Mouse (Mus musculus) kidney, postnatal 10 days (tissue): ENCODE data around the gene Cfdp1.

Experiments
- DNase-seq: peaks from one replicate; pipeline ENCODE4 v3.0.0; 2021; ENCODE audit warnings: mixed read lengths

Cfdp1 gene

DNA sequence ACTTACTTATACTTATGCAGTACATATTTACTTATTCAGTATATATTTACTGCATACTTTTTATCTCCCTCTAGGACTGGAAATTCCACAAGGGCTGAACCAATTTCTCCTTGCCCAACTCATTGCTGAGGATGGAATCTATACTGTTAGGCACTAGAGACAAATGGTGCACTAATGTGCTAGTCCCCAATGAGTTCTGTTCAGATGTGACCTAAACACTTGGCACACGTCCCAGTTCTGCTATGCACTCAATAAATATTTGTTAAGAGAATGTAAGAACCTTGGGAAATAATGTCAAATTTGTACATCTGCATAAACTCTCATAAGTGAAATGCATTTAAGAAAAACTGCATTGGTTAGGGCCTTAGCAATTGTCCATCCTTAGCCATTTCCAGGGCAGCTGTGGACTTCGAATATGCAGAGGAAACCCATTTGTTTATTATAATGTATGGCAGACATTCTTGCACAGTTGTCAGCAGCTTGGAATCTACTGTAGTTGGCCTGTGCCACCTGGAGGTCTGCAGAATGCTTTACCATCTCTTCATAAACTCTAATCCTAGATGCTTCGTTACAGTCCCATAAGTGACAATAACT, 60.7 kb downstream of the Cfdp1 start:
- DNase-seq: no peak

DNA sequence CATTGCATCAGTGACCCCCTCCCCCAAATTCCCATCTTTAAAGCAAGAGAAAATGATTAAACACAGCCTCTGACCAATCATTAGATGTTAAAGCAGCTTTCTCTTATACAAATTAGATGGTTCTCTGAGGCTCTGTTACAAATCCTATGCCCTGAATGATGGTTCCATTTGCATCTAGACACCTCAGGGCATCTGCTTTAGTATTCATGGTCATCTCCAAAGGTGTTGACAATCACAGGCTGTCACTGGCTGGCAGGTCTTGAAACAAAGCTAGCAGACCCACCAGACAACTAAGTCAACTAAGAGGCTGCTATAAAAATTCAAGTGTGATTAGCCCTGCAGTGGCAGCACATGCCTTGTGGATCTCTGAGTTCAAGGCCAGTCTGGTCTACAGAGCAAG, 64.5 kb downstream of the Cfdp1 start:
- DNase-seq: no peak

DNA sequence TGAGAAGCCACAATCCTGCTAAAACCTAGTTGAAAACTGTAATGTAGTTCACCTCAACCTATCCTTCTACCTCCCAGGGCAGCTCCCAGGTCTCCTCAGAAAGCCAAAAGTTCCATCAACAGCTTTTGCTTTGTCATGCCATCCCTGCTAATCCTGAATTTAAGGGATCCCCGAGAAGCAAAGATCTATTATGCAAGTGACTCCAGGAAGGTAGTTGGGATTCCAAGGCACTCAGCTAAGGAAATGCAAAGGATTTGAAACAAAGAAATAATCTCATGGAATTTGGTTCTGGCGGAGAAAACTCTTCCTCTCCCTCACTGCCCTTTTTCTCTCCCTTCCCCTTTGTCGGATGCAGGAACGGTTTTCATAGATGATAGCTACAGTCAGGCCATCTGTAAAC, 64.9 kb downstream of the Cfdp1 start:
- DNase-seq: no peak

DNA sequence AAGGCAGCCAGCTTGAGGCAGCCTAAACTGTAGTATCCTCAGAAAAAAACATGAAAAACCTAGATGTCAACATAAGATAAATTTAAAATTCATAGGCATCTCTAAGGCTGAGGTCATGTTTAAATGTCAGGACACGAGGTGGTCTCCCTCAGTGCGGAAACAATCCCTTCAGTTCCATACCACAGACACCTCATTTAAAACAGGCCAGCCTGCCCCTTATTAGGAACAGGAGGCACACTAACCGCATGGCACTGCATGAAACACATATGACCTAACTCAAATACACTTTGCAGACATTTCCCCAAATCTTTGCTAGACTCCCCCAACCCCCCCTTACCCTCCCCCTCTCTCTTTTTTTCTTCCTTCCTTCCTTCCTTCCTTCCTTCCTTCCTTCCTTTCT, 65.6 kb downstream of the Cfdp1 start:
- no peak for DNase-seq

DNA sequence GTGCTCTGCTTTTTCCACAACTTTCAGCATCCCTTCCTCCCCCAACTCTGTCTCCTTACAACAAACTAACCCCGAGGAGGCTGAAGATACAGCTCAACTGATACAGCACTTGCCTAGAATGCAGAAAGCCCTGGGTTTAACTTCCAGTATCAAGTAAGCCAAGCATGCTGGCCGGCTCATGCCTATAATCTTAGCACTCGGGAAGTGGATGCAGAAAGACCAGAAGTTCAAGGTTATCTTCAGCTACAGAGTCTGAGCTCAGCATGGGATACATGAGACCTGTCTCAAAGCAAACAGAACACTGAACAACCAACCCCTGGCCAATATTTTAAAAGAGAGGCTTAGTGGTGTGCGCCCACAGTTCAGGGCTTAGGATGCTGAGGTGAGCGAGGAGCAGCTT, 66.0 kb downstream of the Cfdp1 start:
- DNase-seq: no peak

DNA sequence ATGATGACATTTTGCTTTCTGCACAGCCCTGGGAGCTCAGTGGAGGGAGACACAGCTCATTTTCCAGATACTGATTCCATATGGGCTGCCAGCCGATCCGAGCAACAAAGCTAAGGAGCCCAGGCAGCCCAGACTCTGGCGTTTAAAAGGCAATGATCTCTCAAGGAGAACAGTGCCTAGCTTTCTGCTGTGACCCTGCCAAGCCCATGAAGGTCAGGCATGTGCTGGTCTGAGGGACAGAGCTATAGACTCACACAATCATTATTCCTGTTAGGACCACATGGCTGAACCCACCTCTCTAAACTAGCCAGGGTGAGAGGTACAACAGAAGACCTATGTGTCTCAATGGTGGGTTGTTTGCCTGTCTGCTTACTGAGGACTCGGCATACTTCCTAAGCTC, 66.4 kb downstream of the Cfdp1 start:
- DNase-seq: no peak

DNA sequence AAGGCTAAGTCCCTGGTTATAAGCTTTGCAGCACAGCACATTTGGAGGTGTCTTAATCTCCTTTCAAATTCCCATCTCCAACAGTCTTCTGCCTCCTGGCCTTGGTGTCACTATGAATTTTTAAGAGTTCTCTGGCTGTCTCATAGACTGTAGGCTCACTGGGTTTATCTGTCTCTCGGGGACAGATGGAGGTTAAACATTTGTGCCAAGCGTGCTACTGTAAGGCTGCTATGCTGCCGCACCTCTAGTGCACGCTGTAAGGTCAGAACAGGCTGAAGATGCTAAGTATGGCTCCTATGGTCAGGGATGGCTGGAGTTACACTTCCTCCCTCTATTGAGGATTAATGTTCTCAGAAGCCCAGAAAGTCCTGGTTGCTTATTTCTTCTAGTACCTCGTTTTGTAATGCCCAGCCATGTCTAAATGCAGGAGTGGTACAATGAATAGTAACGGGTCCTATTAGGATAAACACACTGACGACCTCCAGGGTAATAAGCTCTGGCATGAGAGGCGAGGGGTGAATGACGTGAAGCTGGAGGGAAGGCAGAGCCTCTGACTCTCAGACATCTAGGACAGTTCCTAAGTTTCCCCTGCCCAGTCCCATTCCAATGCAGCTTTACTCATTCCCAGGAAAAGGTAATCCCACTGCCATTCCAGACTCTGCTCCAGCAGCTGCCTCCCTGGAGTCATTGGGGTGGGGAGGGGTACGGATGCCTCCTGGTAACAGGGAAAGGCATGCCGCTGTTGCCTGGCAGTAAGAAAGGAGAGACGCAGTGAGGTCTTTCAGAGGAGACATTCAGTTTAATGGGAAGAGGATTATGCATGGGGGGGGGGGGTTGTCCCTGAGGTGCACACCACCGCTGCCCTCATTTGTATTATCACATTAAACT, 67.1 kb downstream of the Cfdp1 start:
- no peak for DNase-seq

DNA sequence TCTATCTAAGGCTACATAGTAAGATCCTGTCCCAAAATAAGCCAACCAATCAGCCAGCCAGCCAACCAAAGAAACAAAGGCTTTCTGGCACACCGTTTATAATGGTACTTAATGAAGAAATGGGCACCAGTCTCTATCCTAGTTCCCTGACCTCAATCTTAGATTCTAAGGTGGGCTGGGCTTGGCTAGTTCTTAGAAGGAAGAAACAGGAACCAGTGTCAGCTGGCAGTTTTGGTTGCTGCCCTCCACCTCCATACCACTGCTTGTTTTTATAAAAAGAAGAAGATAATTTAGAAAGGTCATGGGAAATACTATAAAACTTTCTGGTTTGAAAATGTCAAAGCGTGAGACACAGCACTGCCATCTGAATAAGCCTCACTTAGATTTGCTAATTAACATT, 68.0 kb downstream of the Cfdp1 start:
- no peak for DNase-seq

DNA sequence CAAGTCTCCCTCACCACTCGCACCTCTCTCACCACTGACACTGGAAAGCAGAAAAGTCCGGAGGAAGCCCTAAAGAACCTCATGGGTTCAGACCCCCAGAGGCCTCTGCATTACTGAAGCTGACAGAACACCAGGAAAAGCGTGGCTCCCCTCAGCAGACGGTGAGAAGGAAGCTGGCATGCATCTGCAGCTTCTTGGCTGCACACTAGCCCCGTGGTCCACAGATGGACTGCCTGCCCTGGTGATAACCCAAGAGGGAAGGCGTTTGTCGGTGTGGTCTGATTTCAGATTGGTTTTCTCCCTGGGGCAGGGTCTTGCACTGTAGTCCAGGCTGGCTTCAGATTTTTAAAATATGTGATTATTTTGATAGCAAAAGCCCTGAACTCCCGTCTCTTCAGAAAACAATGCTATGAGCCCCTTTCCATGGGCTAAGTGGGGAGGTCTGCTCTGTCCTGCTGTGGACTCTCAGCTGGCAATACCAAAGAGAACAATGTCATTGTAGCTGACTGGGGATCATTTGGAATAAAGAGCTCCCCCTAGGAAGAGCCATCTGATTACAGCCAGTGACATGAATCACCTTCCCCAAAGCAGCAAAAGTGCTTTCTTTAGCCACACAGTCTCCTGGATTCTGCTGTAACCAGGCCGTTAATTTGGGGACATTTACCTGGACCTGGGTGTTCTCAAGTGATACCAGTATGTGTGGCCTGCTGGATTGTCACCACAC, 71.3 kb downstream of the Cfdp1 start:
- DNase-seq: no peak

DNA sequence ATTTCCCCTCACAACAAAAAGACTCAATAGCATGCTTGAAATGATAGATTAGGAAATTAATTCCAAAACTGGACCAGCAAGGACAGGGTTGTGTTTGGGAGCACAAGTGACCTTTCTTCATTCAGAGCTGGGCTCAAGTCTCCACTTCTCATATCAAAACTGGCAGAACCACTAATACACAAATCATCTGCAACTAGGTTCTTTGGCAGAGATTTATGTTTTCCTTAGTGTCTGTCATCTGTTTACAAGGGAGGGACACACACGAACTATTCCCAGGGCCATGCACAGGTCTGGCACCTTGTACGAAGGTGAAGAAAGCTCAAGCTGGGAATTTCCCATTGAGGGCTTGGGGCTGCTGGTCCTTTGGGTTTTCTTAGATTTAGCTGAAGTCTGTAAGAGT, 71.9 kb downstream of the Cfdp1 start:
- no peak for DNase-seq

DNA sequence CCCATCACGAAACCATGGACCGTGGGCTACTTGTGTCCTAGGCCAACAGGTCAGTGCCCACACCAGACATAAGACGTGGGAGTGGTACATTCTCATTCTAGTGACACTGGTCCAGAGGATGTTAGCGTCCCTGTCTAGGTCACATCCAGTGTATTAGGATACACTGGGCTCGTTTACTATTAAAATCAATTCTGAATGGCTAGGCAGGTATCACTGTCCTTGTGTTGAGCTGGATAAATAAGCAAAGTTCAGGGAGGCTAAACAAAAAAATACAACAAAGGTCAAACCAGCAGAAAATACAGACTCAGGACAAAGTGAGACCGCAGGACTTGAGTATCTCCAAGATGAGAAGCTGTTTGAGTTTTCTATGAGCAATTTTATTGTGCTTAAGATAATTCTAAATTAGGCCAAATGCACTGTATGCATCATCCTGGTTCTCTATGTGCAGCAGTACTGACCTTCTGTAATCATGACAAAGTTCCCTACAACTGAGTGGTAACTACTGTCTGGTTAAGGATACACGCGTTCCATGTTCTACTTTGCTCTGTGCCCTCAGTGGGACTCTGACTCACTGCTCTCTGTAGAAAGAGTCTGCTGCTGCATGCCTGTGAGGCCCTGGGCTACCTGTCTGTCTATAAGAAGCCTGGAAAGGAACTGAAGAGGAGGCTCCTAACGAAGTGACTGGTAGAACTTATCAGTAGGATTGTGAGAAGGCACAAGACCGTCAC, 73.2 kb downstream of the Cfdp1 start:
- no peak for DNase-seq

DNA sequence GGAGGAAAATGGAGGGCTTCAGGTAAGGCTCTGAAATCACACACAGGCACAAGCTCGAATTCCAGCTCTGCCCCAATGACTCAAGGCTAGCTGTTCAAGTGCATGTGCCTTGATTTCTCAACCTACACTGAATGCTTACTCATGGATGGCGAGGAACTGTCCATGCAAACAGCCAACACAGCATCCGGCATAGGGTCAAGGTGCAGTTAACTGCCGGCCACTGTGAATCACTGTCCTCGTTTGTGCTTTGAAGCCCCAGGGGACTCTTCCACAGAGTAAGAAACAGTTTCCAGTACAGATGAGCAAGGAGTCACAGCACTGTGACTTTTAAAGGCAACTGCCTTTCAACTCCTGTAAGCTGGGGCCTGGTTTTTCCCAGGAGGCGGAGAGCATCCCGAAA, 74.4 kb downstream of the Cfdp1 start:
- DNase-seq: peak; percentile 62

DNA sequence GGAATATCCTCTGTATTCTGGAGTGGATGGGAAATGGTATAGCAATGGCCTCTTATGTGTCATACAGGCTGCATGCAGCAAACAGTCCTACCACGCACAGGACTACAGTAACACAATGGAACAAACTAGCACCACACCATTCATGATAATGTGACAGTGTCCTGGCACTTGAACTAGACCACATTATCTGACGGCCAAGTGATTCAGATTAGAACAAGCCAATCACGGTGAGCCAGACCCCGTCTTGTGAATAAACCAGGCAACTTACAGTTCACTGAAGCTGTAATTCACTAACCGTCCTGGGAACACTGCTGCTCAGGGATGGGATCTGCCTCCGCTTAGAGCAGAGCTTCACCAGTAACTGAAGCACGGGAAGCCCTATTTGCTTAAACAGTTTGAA, 75.3 kb downstream of the Cfdp1 start:
- no peak for DNase-seq

DNA sequence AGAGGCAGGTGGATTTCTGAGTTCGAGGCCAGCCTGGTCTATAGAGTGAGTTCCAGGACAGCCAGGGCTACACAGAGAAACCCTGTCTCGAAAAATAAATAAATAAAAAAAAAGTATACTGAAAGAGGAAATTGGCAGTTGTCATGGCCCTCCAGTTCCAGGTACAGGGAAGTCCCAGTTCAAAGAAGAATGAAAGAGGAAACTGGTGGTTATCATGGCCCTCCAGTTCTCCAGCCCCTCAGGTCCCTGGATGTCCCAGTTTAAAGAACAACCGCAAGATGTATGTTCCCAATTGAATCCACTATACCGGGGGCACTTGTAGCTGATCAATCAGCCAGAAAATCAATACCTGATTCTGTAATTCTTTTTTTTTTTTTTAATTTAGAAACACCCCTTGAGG, 77.6 kb downstream of the Cfdp1 start:
- DNase-seq: no peak

DNA sequence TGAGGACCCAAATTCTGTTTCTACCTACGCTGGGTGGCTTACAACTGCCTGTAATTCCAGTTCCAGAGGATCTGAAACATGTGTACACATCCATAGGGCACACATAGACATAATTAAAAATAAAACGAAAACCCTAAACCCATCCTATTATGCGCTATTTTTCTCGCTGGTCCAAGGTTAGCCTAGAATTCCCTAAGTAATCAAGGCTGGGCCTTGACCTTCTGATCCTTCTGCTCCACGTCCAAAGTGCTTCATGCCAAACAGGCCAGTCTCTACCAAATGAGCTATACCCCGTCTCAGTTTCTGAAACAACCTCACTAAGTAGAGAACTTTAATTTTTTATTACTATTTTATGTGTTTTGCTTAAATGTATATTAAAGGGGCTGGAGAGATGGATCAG, 78.3 kb downstream of the Cfdp1 start:
- no peak for DNase-seq

DNA sequence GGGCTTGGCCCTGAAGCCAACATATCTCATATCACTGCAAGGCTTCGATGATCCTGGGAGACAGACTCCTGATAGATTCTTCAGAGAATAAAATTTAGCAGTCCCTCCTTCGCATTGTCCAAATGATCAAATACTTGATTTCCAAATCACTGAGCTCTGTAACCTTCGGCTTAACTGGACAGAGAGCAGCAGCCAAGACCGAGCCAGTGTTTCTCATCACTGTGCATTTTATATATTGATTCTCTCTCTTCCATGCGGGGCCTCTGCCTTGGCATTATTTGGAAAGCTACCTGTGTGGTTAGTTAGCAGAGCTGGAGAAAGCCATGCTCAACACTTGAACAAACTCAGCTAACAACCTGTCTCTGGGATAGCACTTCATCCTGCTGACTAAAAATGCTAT, 80.6 kb downstream of the Cfdp1 start:
- DNase-seq: no peak

DNA sequence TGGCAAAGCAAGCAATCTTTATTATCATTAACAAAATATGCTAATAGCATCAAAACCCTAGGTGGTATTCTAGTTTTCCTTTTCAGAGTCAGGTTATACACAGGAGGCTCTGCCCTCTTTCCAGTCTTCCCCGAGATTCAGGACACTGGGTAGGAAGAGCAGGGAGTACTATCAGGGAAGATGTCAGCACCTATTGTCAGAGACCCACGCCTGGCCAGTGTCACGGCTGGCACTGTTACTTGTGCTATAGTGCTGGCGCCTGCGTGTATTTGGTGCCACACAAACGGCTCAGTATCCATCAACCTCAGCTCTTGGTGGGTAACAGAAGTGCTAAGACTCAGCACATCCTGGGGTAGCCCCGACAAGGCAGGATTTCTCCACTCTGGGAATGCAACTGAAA, 81.0 kb downstream of the Cfdp1 start:
- DNase-seq: no peak

DNA sequence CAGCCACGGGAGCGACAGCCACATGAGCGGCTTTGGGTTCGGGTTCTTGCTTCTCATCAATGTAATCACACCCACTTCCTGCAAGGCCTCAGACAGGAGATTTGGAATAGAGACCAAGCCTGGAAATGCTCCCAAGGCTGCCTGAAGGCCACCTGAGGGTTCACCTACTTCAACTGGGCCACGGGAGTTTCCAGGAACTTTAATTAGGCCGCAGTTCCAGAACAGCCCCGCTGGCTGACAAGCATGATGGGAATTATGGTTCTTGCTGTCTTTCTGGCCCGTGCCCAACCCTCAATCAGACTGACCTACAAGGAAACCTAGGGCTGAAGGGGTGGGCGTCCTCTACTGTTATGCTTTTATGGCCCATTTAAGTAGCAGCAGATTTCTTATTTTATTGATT, 82.0 kb downstream of the Cfdp1 start:
- DNase-seq: no peak

DNA sequence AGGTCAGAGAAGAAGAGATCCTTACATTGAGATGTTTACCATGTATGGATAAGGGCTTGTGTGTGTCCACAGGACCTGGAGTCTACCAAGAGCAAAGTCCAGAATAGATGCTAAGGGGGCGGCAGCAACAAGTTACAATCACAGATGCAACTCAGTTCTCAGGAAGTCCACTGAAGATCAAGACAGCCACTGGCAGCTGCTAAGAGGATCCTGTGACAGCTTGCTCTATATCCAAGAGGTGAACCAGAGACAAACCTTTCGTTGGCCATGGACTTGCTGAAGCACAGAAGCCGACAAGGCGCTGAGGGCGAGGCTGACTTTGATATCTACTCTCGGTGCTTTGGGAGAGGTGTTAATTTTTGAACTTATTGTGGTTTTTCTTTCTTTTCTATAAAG, 82.5 kb downstream of the Cfdp1 start:
- no peak for DNase-seq

DNA sequence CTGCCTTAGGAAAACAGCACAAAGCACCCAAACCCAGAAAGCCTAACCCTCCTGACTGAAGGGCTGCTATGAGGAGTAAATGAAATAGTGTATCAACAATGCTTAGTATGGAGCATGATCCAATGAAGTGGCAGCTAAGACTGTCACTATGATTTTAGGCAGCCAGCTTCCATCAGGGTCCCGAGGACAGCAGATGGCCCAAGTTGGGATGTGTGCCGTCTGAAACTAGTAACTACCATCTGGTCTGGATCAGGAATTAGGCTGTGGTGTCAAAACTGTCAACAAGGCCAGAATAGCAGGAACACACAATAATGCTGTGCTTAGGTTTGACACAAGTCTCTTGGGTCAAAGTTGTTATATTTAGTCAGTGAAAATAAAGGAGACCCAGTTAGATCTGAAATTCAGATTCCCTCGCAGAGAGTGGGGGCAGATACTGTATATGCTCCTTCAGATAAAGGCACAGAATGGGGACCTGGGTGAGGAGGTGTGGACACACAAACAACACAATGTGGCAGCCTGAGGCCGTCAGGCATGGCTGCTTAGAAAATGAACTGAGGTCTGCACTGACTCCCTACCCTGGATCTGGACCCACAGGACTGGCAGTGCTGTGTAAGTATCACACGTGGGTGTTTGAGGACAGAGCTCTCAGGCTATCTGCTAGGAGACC, 83.0 kb downstream of the Cfdp1 start:
- DNase-seq: no peak

DNA sequence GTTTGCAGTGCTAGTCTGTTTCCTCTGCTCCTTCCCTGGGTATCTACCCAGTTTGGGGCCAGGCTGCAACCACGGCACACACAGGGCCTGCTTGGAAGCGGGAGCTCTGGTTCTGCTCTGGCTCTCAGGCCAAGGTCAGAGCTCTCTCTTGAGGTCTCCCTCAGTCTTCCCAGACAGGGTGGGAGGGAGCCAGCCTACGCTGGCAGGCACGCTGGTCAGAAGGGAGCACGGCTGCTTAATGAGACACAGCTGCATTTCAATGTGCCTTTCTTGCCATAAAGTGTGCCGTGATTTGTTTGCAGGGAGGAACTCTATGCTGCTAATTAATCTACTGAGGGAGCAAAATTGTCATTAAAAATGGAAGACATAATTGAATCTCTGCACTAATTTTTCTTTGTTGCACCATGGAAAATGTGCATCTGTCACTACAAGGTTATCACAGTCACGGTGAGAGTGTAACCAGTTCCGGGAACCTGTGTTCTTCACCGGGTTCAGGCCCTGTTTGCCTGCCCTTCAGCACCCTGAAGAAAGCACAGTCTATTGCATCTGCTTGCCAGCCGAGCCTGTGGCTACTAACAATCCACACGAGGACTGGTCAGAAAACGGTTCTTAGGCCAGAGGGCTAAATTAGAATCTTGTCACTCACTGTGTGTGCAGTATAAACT, 84.2 kb downstream of the Cfdp1 start:
- peak; percentile 56 for DNase-seq

DNA sequence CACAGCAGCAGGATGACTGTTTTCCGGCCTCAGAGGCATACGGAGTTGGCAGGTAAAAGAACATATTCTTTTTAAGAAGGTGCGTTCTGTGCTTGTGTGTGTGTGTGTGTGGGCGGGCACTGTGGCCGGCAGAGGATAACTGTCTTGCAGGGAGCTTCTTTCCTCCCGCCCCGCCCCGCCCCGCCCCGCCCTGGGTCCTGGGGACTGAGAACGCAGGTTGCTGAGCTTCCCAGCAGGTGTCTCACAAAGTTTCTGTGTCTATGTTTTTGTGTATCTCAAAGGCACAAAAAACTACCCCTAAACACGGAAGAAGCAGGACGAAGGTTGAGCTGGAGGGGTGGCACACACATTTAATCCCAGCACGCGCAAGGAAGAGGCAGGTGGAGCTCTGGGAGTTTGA, 84.8 kb downstream of the Cfdp1 start:
- no peak for DNase-seq
